8 mouse cellular contexts compared by ENCODE assay signal in genomic region chr2:119209176-119209507, GRCm38 (mm10). TPM values are rescaled to one million over a fixed set of nuclear protein-coding genes. Genes with fewer than 3 reads are reported as not detected.
A peak's percentile ranks its signal among the peaks of the same experiment; 100 is the strongest.
DNase-seq lines count a peak whose midpoint lies in the region; ATAC-seq and TF ChIP-seq lines count a peak whose summit lies in the region.

No protein-coding gene starts in this region.

- H3K27ac ChIP-seq in layer of hippocampus, adult 2 months = peak overlapping the region; percentile 93
- peak overlapping the region; percentile 90 for H3K27ac ChIP-seq in embryonic facial prominence, embryonic 10.5 days (replicated peaks)
- H3K27ac ChIP-seq in midbrain, postnatal 0 days (ENCODE audit: low read depth, low read length) = peak overlapping the region; percentile 72

- whole genome bisulfite sequencing in embryonic facial prominence, embryonic 10.5 days = 1% methylated on average over 13 of the region's 13 CpGs
- 2% methylated on average over 13 of the region's 13 CpGs for WGBS in midbrain, postnatal 0 days

- H3K36me3 ChIP-seq in embryonic facial prominence, embryonic 10.5 days (replicated peaks) = peaks cover 39% of the 10 kb centered on the region
- H3K36me3 ChIP-seq in midbrain, postnatal 0 days (ENCODE audit: insufficient read depth, low read length) = peaks cover 18% of the 10 kb centered on the region; the same call in 1 of the 2 replicates

- H3K4me1 ChIP-seq in embryonic facial prominence, embryonic 10.5 days = peaks cover 19% of the 10 kb centered on the region
- peaks cover 3% of the 10 kb centered on the region; the same call in 1 of the 2 replicates for H3K4me1 ChIP-seq in midbrain, postnatal 0 days (ENCODE audit: insufficient read depth, low read length)

- peak overlapping the region; percentile 79 for H3K4me3 ChIP-seq in layer of hippocampus, adult 2 months
- peak overlapping the region; percentile 68 for H3K4me3 ChIP-seq in embryonic facial prominence, embryonic 10.5 days
- H3K4me3 ChIP-seq in midbrain, postnatal 0 days (ENCODE audit: low read depth, low read length) = peak overlapping the region; percentile 50

- H3K4me2 ChIP-seq in midbrain, postnatal 0 days (ENCODE audit: low read depth, low read length, poor library complexity, severe bottlenecking) = peak overlapping the region; percentile 60

- no peaks in the 10 kb centered on the region for H3K27me3 ChIP-seq in embryonic facial prominence, embryonic 10.5 days (replicated peaks; ENCODE audit: low read depth, poor library complexity, severe bottlenecking)
- no peaks in the 10 kb centered on the region for H3K27me3 ChIP-seq in midbrain, postnatal 0 days (ENCODE audit: insufficient read depth, low read length)

- intact Hi-C loops in left cerebral cortex, postnatal 10 days (cut with DNase I) = no loop called here

- ATAC-seq in inflammation-experienced regulatory T-cells, adult 6 months = peak; percentile 12
- ATAC-seq in midbrain, postnatal 0 days (ENCODE audit: low FRiP score) = peak; percentile 17

- no peak; the same call in 1 of the 2 replicates for TF ChIP-seq CTCF in layer of hippocampus, adult 2 months (conservative IDR thresholded peaks at IDR 0.05)
- TF ChIP-seq CTCF in midbrain, postnatal 0 days (IDR thresholded peaks at IDR 0.05) = no peak

- no peak for DNase-seq in layer of hippocampus, adult 2 months (ENCODE audit: low spot score in 2 of 2)
- DNase-seq in layer of hippocampus, adult 18-20 months (ENCODE audit: low spot score in 2 of 2) = no peak
- DNase-seq in embryonic facial prominence, embryonic 10.5 days (ENCODE audit: low spot score) = no peak
- DNase-seq in midbrain, postnatal 0 days (ENCODE audit: low spot score) = no peak
- DNase-seq in cerebellum, adult 9-10 months = no peak
- DNase-seq in left cerebral cortex, postnatal 10 days (ENCODE audit: extremely low spot score in 1 of 2, low spot score in 2 of 2) = no peak
- no peak for DNase-seq in cerebellum, postnatal 4 days (ENCODE audit: low spot score in 2 of 2)

- no peaks in the 10 kb centered on the region for H3K9me3 ChIP-seq in embryonic facial prominence, embryonic 10.5 days
- H3K9me3 ChIP-seq in midbrain, postnatal 0 days (ENCODE audit: low read length) = no peaks in the 10 kb centered on the region

- H3K9ac ChIP-seq in midbrain, postnatal 0 days (replicated peaks; ENCODE audit: low read length, poor library complexity, severe bottlenecking) = peak overlapping the region; percentile 70

RNA-seq across cellular contexts. Expression of gene Dnajc17, which starts 0.5 kb away (rescaled TPM):
- 10 to 100 TPM; 16.5 to 17.6 TPM for total RNA-seq in layer of hippocampus, adult 2 months (2021)
- total RNA-seq in layer of hippocampus, adult 18-20 months (2021) = 10 to 100 TPM; 17.3 to 17.6 TPM
- polyA plus RNA-seq in embryonic facial prominence, embryonic 10.5 days (2016; fragmentation: Nextera tagmentation; extraction: Ambion mirVana) = 25.2 and 25.4 TPM in 2 replicates
- 10 to 100 TPM; 16.0 to 22.4 (median 17.1) TPM for polyA plus RNA-seq in inflammation-experienced regulatory T-cells, adult 6 months (2017; shearing (Covaris generic))
- 22.1 and 24.5 TPM in 2 replicates for total RNA-seq in midbrain, postnatal 0 days (2014; rRNA removed)
- 24.5 and 25.9 TPM in 2 replicates for polyA plus RNA-seq in midbrain, postnatal 0 days (2015; fragmentation: Nextera tagmentation; extraction: Ambion mirVana)
- 10 to 100 TPM; 18.0 to 19.1 TPM for total RNA-seq in left cerebral cortex, postnatal 10 days (2021)

RNA-seq across cellular contexts. Expression of gene Zfyve19, which starts 0.7 kb away (rescaled TPM):
- 10 to 100 TPM; 34.1 to 36.2 TPM for total RNA-seq in layer of hippocampus, adult 2 months (2021)
- 10 to 100 TPM; 35.7 to 42.4 TPM for total RNA-seq in layer of hippocampus, adult 18-20 months (2021)
- 52.9 and 58.5 TPM in 2 replicates for polyA plus RNA-seq in embryonic facial prominence, embryonic 10.5 days (2016; fragmentation: Nextera tagmentation; extraction: Ambion mirVana)
- polyA plus RNA-seq in inflammation-experienced regulatory T-cells, adult 6 months (2017; shearing (Covaris generic)) = 10 to 100 TPM; 50.7 to 65.5 (median 50.7) TPM
- 30.5 and 44.0 TPM in 2 replicates for total RNA-seq in midbrain, postnatal 0 days (2014; rRNA removed)
- 52.0 and 57.3 TPM in 2 replicates for polyA plus RNA-seq in midbrain, postnatal 0 days (2015; fragmentation: Nextera tagmentation; extraction: Ambion mirVana)
- 10 to 100 TPM; 36.0 to 36.4 TPM for total RNA-seq in left cerebral cortex, postnatal 10 days (2021)

RNA-seq across cellular contexts. Expression of gene Ppp1r14d, which starts 20.6 kb away (rescaled TPM):
- not detected for total RNA-seq in layer of hippocampus, adult 2 months (2021)
- total RNA-seq in layer of hippocampus, adult 18-20 months (2021) = not detected
- polyA plus RNA-seq in embryonic facial prominence, embryonic 10.5 days (2016; fragmentation: Nextera tagmentation; extraction: Ambion mirVana) = 0.20 TPM in 2 replicates
- polyA plus RNA-seq in inflammation-experienced regulatory T-cells, adult 6 months (2017; shearing (Covaris generic)) = not detected
- total RNA-seq in midbrain, postnatal 0 days (2014; rRNA removed) = not detected in 2 replicates
- polyA plus RNA-seq in midbrain, postnatal 0 days (2015; fragmentation: Nextera tagmentation; extraction: Ambion mirVana) = not detected in 2 replicates
- total RNA-seq in left cerebral cortex, postnatal 10 days (2021) = not detected

RNA-seq across cellular contexts. Expression of gene Spint1, which starts 28.0 kb away (rescaled TPM):
- total RNA-seq in layer of hippocampus, adult 2 months (2021) = 1 to 10 TPM; 2.1 to 2.5 TPM
- total RNA-seq in layer of hippocampus, adult 18-20 months (2021) = 1 to 10 TPM; 2.0 to 2.3 TPM
- polyA plus RNA-seq in embryonic facial prominence, embryonic 10.5 days (2016; fragmentation: Nextera tagmentation; extraction: Ambion mirVana) = 11.1 and 11.4 TPM in 2 replicates
- polyA plus RNA-seq in inflammation-experienced regulatory T-cells, adult 6 months (2017; shearing (Covaris generic)) = under 1 TPM in 1 of 3 experiments, not detected in 2; 0.28 TPM
- 1.3 and 1.9 TPM in 2 replicates for total RNA-seq in midbrain, postnatal 0 days (2014; rRNA removed)
- 0.93 and 1.1 TPM in 2 replicates for polyA plus RNA-seq in midbrain, postnatal 0 days (2015; fragmentation: Nextera tagmentation; extraction: Ambion mirVana)
- total RNA-seq in left cerebral cortex, postnatal 10 days (2021) = 1 to 10 TPM in 1 of 2 experiments, under 1 TPM in 1; 0.28 to 1.4 TPM

RNA-seq across cellular contexts. Expression of gene Gm14137, which starts 34.8 kb away (rescaled TPM):
- not detected for total RNA-seq in layer of hippocampus, adult 2 months (2021)
- total RNA-seq in layer of hippocampus, adult 18-20 months (2021) = not detected
- polyA plus RNA-seq in embryonic facial prominence, embryonic 10.5 days (2016; fragmentation: Nextera tagmentation; extraction: Ambion mirVana) = 0.77 and 1.0 TPM in 2 replicates
- polyA plus RNA-seq in inflammation-experienced regulatory T-cells, adult 6 months (2017; shearing (Covaris generic)) = under 1 TPM; 0.23 to 0.95 (median 0.47) TPM
- 0.05 TPM in 1 of 2 replicates, not detected in the other for total RNA-seq in midbrain, postnatal 0 days (2014; rRNA removed)
- polyA plus RNA-seq in midbrain, postnatal 0 days (2015; fragmentation: Nextera tagmentation; extraction: Ambion mirVana) = 0.32 and 0.47 TPM in 2 replicates
- total RNA-seq in left cerebral cortex, postnatal 10 days (2021) = not detected
